Mouse (Mus musculus) bone marrow macrophage, adult 2 months (primary cell): Measurements from ENCODE around the gene Arid1b.

Source experiments
- CTCF ChIP-seq: IDR thresholded peaks from 2 replicates; pipeline ENCODE4 v1.5.1; 2012; ENCODE audit warnings: low read depth, mild to moderate bottlenecking, low read length, moderate library complexity
- POLR2A ChIP-seq: IDR thresholded peaks from 2 replicates; pipeline ENCODE4 v1.6.1; 2012; ENCODE audit warnings: mild to moderate bottlenecking, low read depth, low read length, borderline replicate concordance

DNA sequence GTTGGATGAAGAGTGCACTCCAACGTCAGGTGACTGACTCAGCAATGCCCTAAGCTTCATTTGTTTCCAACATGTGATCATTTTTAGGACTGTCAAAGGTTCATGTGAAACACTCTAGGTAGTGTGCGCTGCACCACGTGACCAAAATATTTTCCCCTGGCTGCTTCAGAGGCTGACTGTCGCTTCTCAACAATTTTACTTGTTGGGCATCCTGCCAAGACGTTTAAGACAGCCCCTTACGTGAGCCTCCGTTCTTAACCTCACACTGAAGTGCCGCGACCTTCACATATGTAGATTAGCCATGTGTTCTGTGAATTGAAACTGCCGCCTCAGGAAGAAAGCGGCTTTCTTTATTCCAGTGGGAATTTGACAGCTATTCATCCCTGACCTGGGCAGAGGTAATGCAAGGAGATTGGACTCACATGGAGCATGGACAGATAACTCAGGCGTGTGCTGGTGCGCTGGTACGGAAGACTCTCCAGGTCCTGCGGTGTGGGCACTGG is 13.1 kb downstream of the Arid1b start:
- TF ChIP-seq CTCF (no peak), POLR2A (no peak)
